Mouse (Mus musculus): ENCODE measurements around the gene Zfc3h1. TPM values are rescaled to one million over a fixed set of nuclear protein-coding genes. Genes with fewer than 3 reads are reported as not detected.

Gene Zfc3h1
- polyA plus RNA-seq, 1 experiment = 17.8 TPM

- 31% methylated on average over 12 of the region's 12 CpGs for WGBS
- no peak for DNase-seq (ENCODE audit: low read depth, low spot score)
These were observed 1.7 kb upstream of the Zfc3h1 start for GRCm38 (mm10) chr10:115382846-115383643.

- under 1% methylated on average over 15 of the region's 15 CpGs for WGBS
- DNase-seq (ENCODE audit: low read depth, low spot score) = peak; percentile 18
These were observed 1.0 kb upstream of the Zfc3h1 start for GRCm38 (mm10) chr10:115383644-115384220.

GRCm38 (mm10) chr10:115385018-115386002 is 551 bp downstream of the Zfc3h1 start:
- WGBS = under 1% methylated on average over 73 of the region's 101 CpGs

GRCm38 (mm10) chr10:115387891-115388290 is 3.1 kb downstream of the Zfc3h1 start:
- 60% methylated on average over 3 of the region's 3 CpGs for WGBS

More at GRCm38 (mm10) chr10:115385018-115386002, 551 bp downstream of the Zfc3h1 start:
- DNase-seq (ENCODE audit: low read depth, low spot score) = peak; percentile 24

GRCm38 (mm10) chr10:115391076-115391475 is 6.3 kb downstream of the Zfc3h1 start:
- DNase-seq (ENCODE audit: low read depth, low spot score) = no peak
- WGBS = 91% methylated on average over 4 of the region's 4 CpGs

More at GRCm38 (mm10) chr10:115387891-115388290, 3.1 kb downstream of the Zfc3h1 start:
- no peak for DNase-seq (ENCODE audit: low read depth, low spot score)

- WGBS = 86% methylated on average over 1 of the region's 1 CpGs
- no peak for DNase-seq (ENCODE audit: low read depth, low spot score)
These were observed 7.1 kb downstream of the Zfc3h1 start for GRCm38 (mm10) chr10:115391896-115392295.

- no peak for DNase-seq (ENCODE audit: low read depth, low spot score)
- WGBS = 62% methylated on average over 6 of the region's 6 CpGs
These were observed 21.6 kb downstream of the Zfc3h1 start for GRCm38 (mm10) chr10:115406393-115406792.

- WGBS = 92% methylated on average over 2 of the region's 2 CpGs
These were observed 28.7 kb downstream of the Zfc3h1 start for GRCm38 (mm10) chr10:115413496-115413895.

GRCm38 (mm10) chr10:115414056-115414455 is 29.3 kb downstream of the Zfc3h1 start:
- no peak for DNase-seq (ENCODE audit: low read depth, low spot score)
- WGBS = 78% methylated on average over 3 of the region's 3 CpGs

More at GRCm38 (mm10) chr10:115413496-115413895, 28.7 kb downstream of the Zfc3h1 start:
- no peak for DNase-seq (ENCODE audit: low read depth, low spot score)

- no peak for DNase-seq (ENCODE audit: low read depth, low spot score)
- 90% methylated on average over 4 of the region's 4 CpGs for WGBS
These were observed 37.2 kb downstream of the Zfc3h1 start for GRCm38 (mm10) chr10:115421976-115422375.

- DNase-seq (ENCODE audit: low read depth, low spot score) = no peak
- WGBS = 63% methylated on average over 2 of the region's 2 CpGs
These were observed 40.6 kb downstream of the Zfc3h1 start for GRCm38 (mm10) chr10:115425351-115425750.

- WGBS = 92% methylated on average over 4 of the region's 4 CpGs
- no peak for DNase-seq (ENCODE audit: low read depth, low spot score)
These were observed 52.5 kb downstream of the Zfc3h1 start for GRCm38 (mm10) chr10:115437286-115437685.

GRCm38 (mm10) chr10:115448614-115449013 is 63.9 kb downstream of the Zfc3h1 start:
- WGBS = 92% methylated on average over 13 of the region's 13 CpGs
- DNase-seq (ENCODE audit: low read depth, low spot score) = no peak

GRCm38 (mm10) chr10:115457368-115458021 is 72.7 kb downstream of the Zfc3h1 start:
- WGBS = 56% methylated on average over 6 of the region's 6 CpGs
- DNase-seq (ENCODE audit: low read depth, low spot score) = no peak

- 76% methylated on average over 5 of the region's 5 CpGs for WGBS
- DNase-seq (ENCODE audit: low read depth, low spot score) = no peak
These were observed 77.9 kb downstream of the Zfc3h1 start for GRCm38 (mm10) chr10:115462646-115463045.

- DNase-seq (ENCODE audit: low read depth, low spot score) = no peak
- 83% methylated on average over 7 of the region's 7 CpGs for WGBS
These were observed 80.3 kb downstream of the Zfc3h1 start for GRCm38 (mm10) chr10:115465072-115465471.

GRCm38 (mm10) chr10:115465778-115466177 is 81.0 kb downstream of the Zfc3h1 start:
- 65% methylated on average over 6 of the region's 6 CpGs for WGBS
- no peak for DNase-seq (ENCODE audit: low read depth, low spot score)

- 92% methylated on average over 8 of the region's 8 CpGs for WGBS
- no peak for DNase-seq (ENCODE audit: low read depth, low spot score)
These were observed 83.2 kb downstream of the Zfc3h1 start for GRCm38 (mm10) chr10:115467985-115468384.

- 81% methylated on average over 7 of the region's 7 CpGs for WGBS
- DNase-seq (ENCODE audit: low read depth, low spot score) = no peak
These were observed 83.9 kb downstream of the Zfc3h1 start for GRCm38 (mm10) chr10:115468632-115469031.

All from large intestine, adult 2 months (tissue).